Mouse (Mus musculus) liver, embryonic 13.5 days (tissue): ENCODE results near the gene BC025446. TPM values are rescaled to one million over a fixed set of nuclear protein-coding genes. Genes with fewer than 3 reads are reported as not detected.
"Not testable (repeated sequence)": the region's sequence is repeated elsewhere in the genome, so short reads cannot be mapped to it uniquely, and the experiment has no call there.

ENCODE experiments used
- ATAC-seq: fragments of 200-750 bp; cut with Nextera tagmentation; 2 replicates; pipeline ENCODE4 v1.8.0; 2017; ENCODE audit warnings: low read depth, mild to moderate bottlenecking, moderate number of reproducible peaks, moderate library complexity
- DNase-seq: peaks from one replicate; pipeline ENCODE4 v3.0.0; 2022
- H3K27ac ChIP-seq: fragments of 300-500 bp; sonication (generic); 2 replicates; pipeline ENCODE4 v1.5.1; 2015; ENCODE audit warnings: moderate library complexity, mild to moderate bottlenecking, inconsistent platforms
- H3K27me3 ChIP-seq: fragments of 300-500 bp; sonication (generic); 2 replicates; pipeline ENCODE4 v1.6.1; 2015; ENCODE audit warnings: mild to moderate bottlenecking, inconsistent platforms
- H3K36me3 ChIP-seq: fragments of 300-500 bp; sonication (generic); 2 replicates; pipeline ENCODE4 v1.6.1; 2015; ENCODE audit warnings: mild to moderate bottlenecking, inconsistent platforms
- H3K4me1 ChIP-seq: fragments of 300-500 bp; sonication (generic); replicated peaks from 2 replicates; pipeline ENCODE4 v1.6.1; 2015; ENCODE audit warnings: inconsistent platforms
- H3K4me2 ChIP-seq: fragments of 300-500 bp; sonication (generic); 2 replicates; pipeline ENCODE4 v1.6.1; 2015; ENCODE audit warnings: inconsistent platforms, mild to moderate bottlenecking, moderate library complexity
- H3K4me3 ChIP-seq: fragments of 300-500 bp; sonication (generic); replicated peaks from 2 replicates; pipeline ENCODE4 v1.5.1; 2015; ENCODE audit warnings: mild to moderate bottlenecking, inconsistent platforms
- H3K9ac ChIP-seq: fragments of 300-500 bp; sonication (generic); 2 replicates; pipeline ENCODE4 v1.6.1; 2015; ENCODE audit warnings: mild to moderate bottlenecking, inconsistent platforms
- H3K9me3 ChIP-seq: fragments of 300-500 bp; sonication (generic); replicated peaks from 2 replicates; pipeline ENCODE4 v1.6.1; 2016; ENCODE audit warnings: inconsistent platforms
- WGBS: fragments of 180-500 bp; shearing (Covaris S2); methylation state at CpG from one replicate; pipeline ENCODE4 v1.1.7; 2015; ENCODE audit not compliant: insufficient replicate concordance; 5-methylcytosine and 5-hydroxymethylcytosine counted together
- polyA plus RNA-seq: library from polyadenylated mRNA; unstranded; fragments of >200 nt; fragmentation: Nextera tagmentation; extraction: Ambion mirVana; gene quantifications from 2 replicates; pipeline ENCODE4 v1.2.1, GENCODE M21; 2015

Gene BC025446
- 1.4 and 1.5 TPM in 2 replicates for polyA plus RNA-seq

DNA sequence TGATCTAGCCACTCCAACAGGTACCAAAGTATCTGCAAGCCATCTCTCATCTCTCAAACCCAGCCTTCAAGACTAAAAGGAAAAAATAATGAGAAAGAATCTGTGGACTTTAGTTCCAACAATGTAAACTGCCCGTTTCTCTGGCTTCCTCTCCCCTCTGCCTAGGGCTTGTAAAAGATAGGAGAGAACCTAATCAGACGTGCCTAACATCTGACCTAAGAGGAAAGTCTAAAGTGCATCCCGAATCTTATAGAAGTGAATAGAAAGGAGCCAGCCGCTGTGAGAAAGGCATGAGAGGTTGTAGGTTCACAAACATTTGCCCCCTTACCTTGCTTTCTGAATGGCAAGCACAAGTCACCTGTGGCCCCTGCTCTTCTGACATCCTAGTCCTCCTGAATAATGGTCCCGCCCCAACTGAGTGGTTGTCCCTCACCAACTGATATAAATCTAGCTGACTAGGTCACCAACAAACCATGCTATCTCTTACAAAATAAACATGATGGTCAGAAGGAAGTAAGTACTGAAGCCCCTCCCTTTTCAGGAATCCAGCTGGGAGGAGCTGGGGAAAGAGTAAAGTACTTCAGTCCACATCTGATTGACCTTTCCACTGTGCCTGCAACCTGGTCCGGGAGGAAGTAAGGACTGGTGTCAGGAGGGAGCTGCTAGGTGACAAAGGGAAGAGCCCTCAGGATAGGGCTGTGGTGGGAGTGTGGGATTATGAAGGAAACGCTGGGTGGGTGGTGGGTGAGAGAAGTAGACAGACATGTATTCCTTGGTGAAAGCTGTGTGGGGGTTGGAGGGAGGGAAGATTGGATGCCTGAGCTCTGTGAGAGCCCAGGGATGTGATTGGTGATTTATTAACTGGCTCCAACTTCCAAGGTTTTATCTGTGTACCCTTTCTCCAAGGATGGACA lies at the start of gene BC025446:
TSS of gene BC025446 (plus strand) at position 599 of the 914 bp plus-strand sequence.
- Histone ChIP-seq H3K27me3 (no peaks in the 10 kb centered on the region), H3K4me2 (no peak within 1 kb of the TSS), H3K4me1 (no peaks in the 10 kb centered on the region), H3K4me3 (no peak within 1 kb of the TSS), H3K36me3 (no peaks in the 10 kb centered on the region), H3K9me3 (no peaks in the 10 kb centered on the region), H3K27ac (no peak within 1 kb of the TSS), H3K9ac (no peak within 1 kb of the TSS)
- WGBS: 43% methylated on average over 7 of the region's 7 CpGs
- DNase-seq (no peak), ATAC-seq (no peak)

DNA sequence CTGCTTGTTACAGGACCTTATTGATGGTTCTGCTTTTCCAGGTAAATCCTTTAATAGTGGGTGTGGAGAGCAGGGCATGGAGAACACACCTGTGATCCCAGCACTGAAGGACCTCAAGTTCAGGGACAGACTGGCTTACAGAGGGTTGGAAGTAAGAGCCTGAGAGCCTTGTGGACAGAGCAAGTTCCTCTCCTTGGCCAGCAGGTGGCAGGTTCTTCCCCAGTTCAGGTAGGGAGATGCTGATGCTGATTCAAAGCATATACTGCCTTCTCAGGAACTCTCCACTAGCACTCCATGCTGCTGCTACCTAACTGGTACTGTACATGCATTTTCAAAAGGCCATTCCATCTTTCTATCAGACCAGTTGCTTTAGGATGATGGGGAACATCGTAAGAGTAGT lies 40.7 kb upstream of the BC025446 start:
- ATAC-seq (no peak), DNase-seq (no peak)
- no peaks in the 10 kb centered on the region for H3K27me3 ChIP-seq
- no peaks in the 10 kb centered on the region for H3K4me1 ChIP-seq
- no peak overlapping the region for H3K4me2 ChIP-seq
- no peak overlapping the region for H3K27ac ChIP-seq
- H3K4me3 ChIP-seq: no peak overlapping the region
- H3K9me3 ChIP-seq: no peaks in the 10 kb centered on the region
- H3K36me3 ChIP-seq: no peaks in the 10 kb centered on the region
- WGBS: 38% methylated on average over 1 of the region's 1 CpGs
- H3K9ac ChIP-seq: no peak overlapping the region

DNA sequence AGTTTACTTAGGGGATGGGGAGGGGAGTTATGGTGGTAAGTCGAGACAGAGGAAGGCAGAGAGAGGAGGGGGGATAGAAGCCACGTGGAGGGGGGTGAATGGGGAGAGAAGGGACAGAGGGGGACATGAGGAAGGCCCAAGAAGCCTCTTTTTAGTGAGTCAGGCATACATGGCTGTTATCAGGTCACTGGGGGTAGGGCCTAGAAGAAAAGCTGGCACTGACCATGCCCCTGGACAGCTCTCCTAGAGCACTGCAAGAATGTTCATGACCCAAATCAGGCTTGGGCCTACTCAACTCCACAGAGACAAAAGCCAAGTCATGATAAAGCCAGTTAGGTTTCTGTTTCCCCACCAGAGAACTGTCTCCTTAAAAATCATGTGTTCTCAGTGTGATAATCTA lies 29.9 kb upstream of the BC025446 start:
- no peak overlapping the region for H3K27ac ChIP-seq
- no peaks in the 10 kb centered on the region for H3K9me3 ChIP-seq
- H3K4me3 ChIP-seq: no peak overlapping the region
- no peaks in the 10 kb centered on the region for H3K4me1 ChIP-seq
- no peak overlapping the region for H3K4me2 ChIP-seq
- no peaks in the 10 kb centered on the region for H3K36me3 ChIP-seq
- ATAC-seq: no peak
- no peak for DNase-seq
- H3K9ac ChIP-seq: no peak overlapping the region
- no peaks in the 10 kb centered on the region for H3K27me3 ChIP-seq
- 20% methylated on average over 2 of the region's 2 CpGs for WGBS

- no peak overlapping the region for H3K9ac ChIP-seq
- no peaks in the 10 kb centered on the region for H3K36me3 ChIP-seq
- DNase-seq (no peak), ATAC-seq (no peak)
- no peak overlapping the region for H3K27ac ChIP-seq
- no peak overlapping the region for H3K4me2 ChIP-seq
- no peak overlapping the region for H3K4me3 ChIP-seq
- no peaks in the 10 kb centered on the region for H3K9me3 ChIP-seq
- no peaks in the 10 kb centered on the region for H3K27me3 ChIP-seq
- WGBS: 41% methylated on average over 2 of the region's 2 CpGs
- H3K4me1 ChIP-seq: no peaks in the 10 kb centered on the region
Measured at GRCm38 (mm10) chr15:75189116-75189515, 27.1 kb upstream of the BC025446 start.

GRCm38 (mm10) chr15:75190560-75190959 lies 25.6 kb upstream of the BC025446 start:
- H3K9ac ChIP-seq, DNase-seq, ATAC-seq, H3K4me2 ChIP-seq, H3K27me3 ChIP-seq, H3K27ac ChIP-seq, H3K9me3 ChIP-seq, H3K4me1 ChIP-seq, H3K4me3 ChIP-seq, H3K36me3 ChIP-seq: not testable (repeated sequence)
- 42% methylated on average over 2 of the region's 3 CpGs for WGBS

- Histone ChIP-seq H3K36me3 (no peaks in the 10 kb centered on the region), H3K9ac (no peak overlapping the region), H3K27me3 (no peaks in the 10 kb centered on the region), H3K9me3 (no peaks in the 10 kb centered on the region), H3K27ac (no peak overlapping the region), H3K4me3 (no peak overlapping the region), H3K4me1 (no peaks in the 10 kb centered on the region), H3K4me2 (no peak overlapping the region)
- DNase-seq (no peak), ATAC-seq (no peak)
- WGBS: 27% methylated on average over 1 of the region's 1 CpGs
Measured at GRCm38 (mm10) chr15:75216831-75217230, 655 bp downstream of the BC025446 start.

GRCm38 (mm10) chr15:75221942-75222341 lies 5.8 kb downstream of the BC025446 start:
- Histone ChIP-seq H3K27ac (no peak overlapping the region), H3K9me3 (no peaks in the 10 kb centered on the region), H3K36me3 (no peaks in the 10 kb centered on the region), H3K4me2 (no peak overlapping the region), H3K9ac (no peak overlapping the region), H3K27me3 (no peaks in the 10 kb centered on the region), H3K4me1 (no peaks in the 10 kb centered on the region), H3K4me3 (no peak overlapping the region)
- DNase-seq (no peak), ATAC-seq (no peak)

DNA sequence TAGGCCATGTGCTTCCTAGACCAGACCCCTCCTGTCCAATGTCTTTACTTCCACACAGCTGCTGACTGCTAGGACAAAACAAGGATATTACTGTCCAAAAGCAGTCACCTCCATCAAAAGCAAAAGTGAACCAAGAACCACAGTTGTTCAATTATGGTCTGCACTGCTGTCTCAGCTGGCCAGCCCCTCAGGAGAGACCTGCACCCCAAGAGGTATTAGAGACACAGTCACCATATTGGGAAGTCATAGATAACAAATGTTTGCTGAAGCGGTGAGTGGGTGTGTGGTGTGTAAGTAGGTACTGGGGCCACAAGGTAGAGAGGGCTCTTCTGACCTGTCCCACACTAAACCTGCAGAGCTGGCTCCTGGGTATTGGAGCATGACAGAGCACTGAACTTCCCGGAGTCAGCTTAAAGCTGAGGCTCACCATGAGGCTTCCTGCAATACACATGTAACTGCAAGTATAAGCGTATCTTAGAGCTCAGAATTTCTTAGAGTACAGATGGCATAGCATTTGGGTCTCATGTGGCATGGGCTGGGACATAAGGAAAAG lies 21.6 kb downstream of the BC025446 start:
- Histone ChIP-seq H3K4me2 (no peak overlapping the region), H3K4me3 (no peak overlapping the region), H3K36me3 (no peaks in the 10 kb centered on the region), H3K27ac (no peak overlapping the region), H3K4me1 (no peaks in the 10 kb centered on the region), H3K9ac (no peak overlapping the region), H3K27me3 (no peaks in the 10 kb centered on the region), H3K9me3 (no peaks in the 10 kb centered on the region)
- no peak for DNase-seq
- no peak for ATAC-seq
- WGBS: 58% methylated on average over 3 of the region's 3 CpGs

DNA sequence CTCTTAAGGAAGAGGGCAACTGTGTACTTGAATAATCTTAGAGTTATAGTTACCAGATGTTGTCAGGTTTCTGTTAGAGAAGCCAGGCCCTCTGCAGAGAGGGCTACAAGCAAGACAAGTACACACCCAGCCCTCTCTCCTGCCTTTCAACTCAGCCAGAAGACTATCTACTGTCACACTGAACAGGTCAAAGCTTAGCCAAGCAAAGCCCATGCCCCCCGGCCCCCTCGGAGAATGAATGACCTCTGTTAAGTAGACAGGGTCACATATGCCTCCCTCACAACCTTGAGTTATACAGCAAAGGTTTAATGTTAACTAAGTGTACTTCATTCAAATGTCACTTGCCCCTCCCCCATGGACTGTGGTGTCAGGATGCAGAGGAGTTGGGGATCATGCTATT lies 24.4 kb downstream of the BC025446 start:
- H3K9me3 ChIP-seq: no peaks in the 10 kb centered on the region
- no peak overlapping the region for H3K9ac ChIP-seq
- no peak overlapping the region for H3K27ac ChIP-seq
- WGBS: 43% methylated on average over 2 of the region's 2 CpGs
- no peak overlapping the region for H3K4me3 ChIP-seq
- ATAC-seq: no peak
- DNase-seq: no peak
- H3K27me3 ChIP-seq: no peaks in the 10 kb centered on the region
- no peak overlapping the region for H3K4me2 ChIP-seq
- no peaks in the 10 kb centered on the region for H3K4me1 ChIP-seq
- H3K36me3 ChIP-seq: no peaks in the 10 kb centered on the region

DNA sequence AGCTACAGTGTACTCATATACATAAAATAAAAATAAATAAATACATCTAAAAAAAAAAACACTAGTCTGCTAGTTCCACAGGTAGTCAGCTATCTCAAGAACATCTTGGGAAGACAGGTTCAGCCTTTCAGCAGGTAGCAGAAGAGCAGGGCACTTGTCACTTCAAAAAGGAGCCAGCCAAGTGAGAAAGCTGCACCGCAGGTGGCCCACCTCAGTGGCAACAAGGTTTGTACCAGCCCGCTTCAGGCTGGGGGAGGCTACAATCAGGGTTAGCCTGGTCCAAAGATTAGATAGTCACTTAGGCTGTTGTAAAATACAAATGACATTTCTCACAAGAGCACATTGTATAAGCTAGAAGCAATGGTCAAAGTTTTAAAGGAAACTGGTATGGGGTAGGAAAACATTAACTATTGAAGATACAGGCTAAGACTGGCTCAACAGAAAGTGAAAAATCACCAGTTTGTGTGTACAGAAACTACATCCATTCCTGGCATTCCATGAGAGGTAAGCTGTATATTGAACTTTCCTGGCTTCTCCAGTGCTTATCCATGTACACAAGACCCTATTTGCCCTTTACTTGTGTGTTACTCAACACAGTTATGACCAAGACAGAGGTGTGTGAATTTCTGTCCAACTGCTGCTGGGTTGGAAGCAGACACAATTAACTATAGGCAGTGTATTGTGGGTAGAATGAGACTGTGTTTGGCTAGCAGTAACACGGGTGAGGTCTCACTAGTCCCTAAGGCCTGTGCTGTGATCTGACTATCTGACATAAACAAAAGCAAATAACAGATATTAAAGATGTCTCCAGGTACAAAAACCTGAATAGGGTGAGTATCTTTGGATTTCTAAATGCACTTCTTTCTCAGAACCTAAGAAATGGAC lies 26.8 kb downstream of the BC025446 start:
- no peak overlapping the region for H3K27ac ChIP-seq
- no peaks in the 10 kb centered on the region for H3K9me3 ChIP-seq
- H3K4me2 ChIP-seq: no peak overlapping the region
- 53% methylated on average over 3 of the region's 3 CpGs for WGBS
- no peaks in the 10 kb centered on the region for H3K4me1 ChIP-seq
- no peak for DNase-seq
- H3K36me3 ChIP-seq: no peaks in the 10 kb centered on the region
- H3K9ac ChIP-seq: no peak overlapping the region
- no peak overlapping the region for H3K4me3 ChIP-seq
- ATAC-seq: no peak
- H3K27me3 ChIP-seq: no peaks in the 10 kb centered on the region

DNA sequence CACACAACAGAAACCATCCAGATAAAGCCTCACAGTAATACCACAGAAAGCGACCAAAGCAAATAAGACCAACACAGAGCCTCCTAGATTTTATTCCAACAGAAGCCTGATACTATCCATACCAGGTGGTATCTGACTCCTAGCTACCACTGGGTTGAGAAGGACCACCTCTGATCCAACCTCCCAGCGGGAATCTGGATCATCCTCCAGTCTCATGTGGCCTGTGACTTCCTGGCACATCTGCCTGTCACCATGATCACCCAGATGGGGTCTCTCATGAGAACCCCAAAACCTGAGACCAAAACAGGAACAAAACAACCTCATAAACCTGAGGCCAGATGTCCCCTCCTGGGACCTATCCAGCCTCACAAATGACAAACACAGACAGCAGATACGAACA lies 38.5 kb downstream of the BC025446 start:
- 65% methylated on average over 3 of the region's 3 CpGs for WGBS
- no peak for DNase-seq
- Histone ChIP-seq H3K4me3 (no peak overlapping the region), H3K9me3 (no peaks in the 10 kb centered on the region), H3K27ac (no peak overlapping the region), H3K4me1 (no peaks in the 10 kb centered on the region), H3K9ac (no peak overlapping the region), H3K36me3 (no peaks in the 10 kb centered on the region), H3K4me2 (no peak overlapping the region), H3K27me3 (no peaks in the 10 kb centered on the region)
- no peak for ATAC-seq
